Mouse (Mus musculus): ENCODE measurements around the gene Olfr679. TPM values are rescaled to one million over a fixed set of nuclear protein-coding genes. Genes with fewer than 3 reads are reported as not detected.

The Olfr679 gene
- polyA plus RNA-seq (2012; rRNA removed): not detected in 2 replicates

GRCm38 (mm10) chr7:105080905-105081304 lies at the start of gene Olfr679:
TSS of gene Olfr679 (plus strand) at chr7:105081205.

GRCm38 (mm10) chr7:105032398-105032797 lies 48.6 kb upstream of the Olfr679 start, which contains the start of gene Olfr676:
TSS of gene Olfr676 (plus strand) at chr7:105032698.

GRCm38 (mm10) chr7:105064175-105064574 lies 16.8 kb upstream of the Olfr679 start, which contains the start of gene Olfr678:
TSS of gene Olfr678 (plus strand) at chr7:105064475.

GRCm38 (mm10) chr7:105092717-105093116 lies 11.7 kb downstream of the Olfr679 start, which contains the start of gene Olfr680-ps1:
TSS of gene Olfr680-ps1 (minus strand) at chr7:105092817.

GRCm38 (mm10) chr7:105116536-105116935 lies 35.5 kb downstream of the Olfr679 start, which contains the start of gene Olfr681:
TSS of gene Olfr681 (plus strand) at chr7:105116836.

Other genes with a start within 250 kb of the Olfr679 start
- not detected in 2 replicates for gene Usp17lb, start 238.6 kb upstream of the Olfr679 start, polyA plus RNA-seq (2012; rRNA removed)
- gene Usp17la, start 224.2 kb upstream of the Olfr679 start, polyA plus RNA-seq (2012; rRNA removed): not detected in 2 replicates
- not detected in 2 replicates for gene Olfr665, start 203.2 kb upstream of the Olfr679 start, polyA plus RNA-seq (2012; rRNA removed)
- gene Olfr666, start 185.3 kb upstream of the Olfr679 start, polyA plus RNA-seq (2012; rRNA removed): not detected in 2 replicates
- gene Olfr667, start 159.7 kb upstream of the Olfr679 start, polyA plus RNA-seq (2012; rRNA removed): not detected in 2 replicates
- not detected in 2 replicates for gene Olfr668, start 153.1 kb upstream of the Olfr679 start, polyA plus RNA-seq (2012; rRNA removed)
- gene Olfr669, start 147.0 kb upstream of the Olfr679 start, polyA plus RNA-seq (2012; rRNA removed): not detected in 2 replicates
- gene Olfr670, start 118.6 kb upstream of the Olfr679 start, polyA plus RNA-seq (2012; rRNA removed): not detected in 2 replicates
- gene Olfr671, start 102.1 kb upstream of the Olfr679 start, polyA plus RNA-seq (2012; rRNA removed): not detected in 2 replicates
- gene Olfr672, start 79.2 kb upstream of the Olfr679 start, polyA plus RNA-seq (2012; rRNA removed): not detected in 2 replicates
- gene Olfr675, start 52.7 kb upstream of the Olfr679 start, polyA plus RNA-seq (2012; rRNA removed): not detected in 2 replicates
- not detected in 2 replicates for gene Olfr676, start 48.5 kb upstream of the Olfr679 start, polyA plus RNA-seq (2012; rRNA removed)
- not detected in 2 replicates for gene Olfr677, start 29.8 kb upstream of the Olfr679 start, polyA plus RNA-seq (2012; rRNA removed)
- not detected in 2 replicates for gene Olfr678, start 16.7 kb upstream of the Olfr679 start, polyA plus RNA-seq (2012; rRNA removed)
- gene Olfr680-ps1, start 11.6 kb downstream of the Olfr679 start, polyA plus RNA-seq (2012; rRNA removed): not detected in 2 replicates
- not detected in 2 replicates for gene Olfr681, start 35.6 kb downstream of the Olfr679 start, polyA plus RNA-seq (2012; rRNA removed)
- gene Olfr683, start 65.8 kb downstream of the Olfr679 start, polyA plus RNA-seq (2012; rRNA removed): not detected in 2 replicates
- not detected in 2 replicates for gene Olfr684, start 82.4 kb downstream of the Olfr679 start, polyA plus RNA-seq (2012; rRNA removed)
- gene Olfr685, start 104.8 kb downstream of the Olfr679 start, polyA plus RNA-seq (2012; rRNA removed): not detected in 2 replicates
- gene Olfr686, start 126.3 kb downstream of the Olfr679 start, polyA plus RNA-seq (2012; rRNA removed): not detected in 2 replicates
- gene Olfr688, start 206.9 kb downstream of the Olfr679 start, polyA plus RNA-seq (2012; rRNA removed): not detected in 2 replicates
- gene Olfr689, start 230.0 kb downstream of the Olfr679 start, polyA plus RNA-seq (2012; rRNA removed): not detected in 2 replicates